Mouse (Mus musculus) ovary, postnatal 14 days (tissue): ENCODE measurements at regions not wholly inside any gene's neighbourhood (a gene's known extent, or its start where the extent isn't known, plus 50 kb on each side); places are given as distances from the start of the nearest gene placed in this dataset.

Source experiments
- DNase-seq: peaks from one replicate; pipeline ENCODE4 v3.0.0; 2022; ENCODE audit warnings: low spot score

GRCm38 (mm10) chr2:123267036-123267435 is 502.0 kb downstream of the Sqor start:
- no peak for DNase-seq

GRCm38 (mm10) chr2:123274866-123275735 is 510.1 kb downstream of the Sqor start:
- no peak for DNase-seq

DNA sequence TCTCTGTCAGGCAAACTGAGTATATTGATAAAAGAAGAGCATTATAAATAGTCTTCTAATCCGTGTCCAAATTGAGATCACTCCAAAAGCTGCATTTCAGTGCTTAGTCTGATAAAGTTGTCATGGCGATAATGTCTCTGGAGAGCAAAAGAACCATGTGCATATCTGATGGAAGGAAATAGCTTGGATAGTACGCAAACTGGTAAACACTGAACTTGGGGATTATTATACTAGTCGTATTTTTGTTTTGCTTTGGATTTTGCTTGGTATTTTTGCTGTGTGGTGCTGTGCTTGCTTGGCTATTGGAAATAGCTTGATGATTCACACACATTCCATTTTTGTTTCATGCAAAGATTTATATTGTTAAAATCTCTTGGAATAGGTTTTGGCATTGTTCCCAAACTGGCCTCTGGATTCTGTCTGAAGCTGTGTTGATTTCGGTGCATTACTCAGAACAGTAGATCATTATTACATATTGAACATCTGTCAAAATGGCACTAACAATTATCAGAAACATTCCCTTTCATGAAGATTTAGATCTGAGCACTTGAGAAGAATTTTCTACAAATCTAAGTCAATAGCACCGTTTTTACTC is 510.8 kb downstream of the Sqor start:
- DNase-seq = no peak

DNA sequence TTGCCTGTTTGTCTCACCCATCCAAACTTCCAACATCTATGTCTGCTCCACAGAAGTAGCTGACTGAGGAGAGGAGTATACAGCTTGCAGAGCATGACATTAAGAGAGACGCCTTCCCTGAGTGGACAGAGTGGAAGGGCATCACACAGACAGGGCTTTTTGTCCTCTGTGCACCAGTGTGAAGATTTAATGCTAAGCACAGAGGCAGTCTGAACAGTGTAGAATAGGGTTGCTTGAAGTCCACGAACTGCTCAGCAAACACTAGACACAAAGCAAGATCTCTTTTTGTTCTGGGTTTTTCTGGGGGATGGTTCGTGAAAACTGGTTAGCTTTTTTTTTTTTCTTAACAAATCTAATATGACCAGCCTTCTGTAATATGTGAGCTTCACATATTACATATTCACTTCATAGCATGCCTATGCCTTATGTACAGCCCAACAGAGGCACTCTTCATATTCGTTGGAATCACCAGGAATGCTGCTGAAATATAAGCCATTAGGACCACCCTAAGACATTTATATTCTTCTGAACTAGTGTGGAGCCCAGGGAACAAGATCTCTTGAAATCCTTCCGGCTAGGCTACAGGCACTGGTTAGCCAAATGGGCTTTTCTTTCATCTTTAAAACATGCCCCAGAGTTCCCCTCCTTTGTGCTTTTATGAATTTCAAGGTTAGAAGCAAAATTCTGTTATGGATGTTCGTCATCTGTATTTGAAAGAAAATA is 546.7 kb downstream of the Sqor start:
- DNase-seq = no peak

DNA sequence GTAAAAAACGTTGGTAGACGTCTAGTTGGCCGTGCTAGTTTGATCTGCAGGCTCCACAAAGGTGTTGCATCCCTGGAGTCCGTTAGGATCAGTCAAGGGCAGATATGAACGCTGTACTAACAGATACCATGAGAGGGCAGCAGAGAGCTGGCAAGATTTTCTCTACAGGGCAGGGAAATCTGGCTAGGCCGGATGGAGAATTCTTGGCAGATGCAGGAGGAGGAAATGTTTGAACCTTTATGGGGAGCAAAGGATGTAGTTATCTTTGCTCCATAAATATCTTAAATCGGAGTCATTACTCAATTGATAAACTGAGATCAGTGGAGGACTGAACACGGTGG is 547.2 kb downstream of the Sqor start:
- peak; percentile 80 for DNase-seq

DNA sequence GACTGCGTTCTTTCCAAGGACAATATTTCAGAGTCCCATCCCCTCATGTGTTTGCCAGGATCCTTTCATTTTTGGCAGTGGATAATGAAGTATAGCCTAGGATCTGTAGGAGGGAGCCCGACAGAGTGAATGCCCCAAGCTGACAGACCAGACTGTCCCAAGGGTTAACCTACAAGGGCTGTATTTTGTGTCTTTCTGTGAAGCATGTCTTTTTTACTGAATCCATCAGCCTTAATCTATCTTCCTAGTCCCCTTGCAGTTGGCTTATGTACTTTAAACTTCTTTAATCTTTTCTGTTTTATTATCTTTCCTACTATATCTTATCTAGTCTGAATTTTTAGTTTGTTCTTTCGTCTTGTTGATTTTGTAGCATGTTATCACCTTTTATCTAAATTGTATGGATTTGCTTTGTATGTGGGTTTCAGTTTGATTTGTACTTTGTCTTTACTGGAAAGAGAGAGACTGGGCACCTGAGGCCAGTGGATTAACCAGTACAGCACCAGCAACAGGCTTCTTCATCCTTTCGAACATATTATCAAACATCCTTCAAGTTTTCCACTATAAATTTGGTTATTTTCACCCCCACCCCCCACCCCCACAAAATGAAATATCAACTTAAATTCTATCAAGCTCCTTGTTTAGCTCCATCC is 555.5 kb downstream of the Sqor start:
- DNase-seq = no peak

DNA sequence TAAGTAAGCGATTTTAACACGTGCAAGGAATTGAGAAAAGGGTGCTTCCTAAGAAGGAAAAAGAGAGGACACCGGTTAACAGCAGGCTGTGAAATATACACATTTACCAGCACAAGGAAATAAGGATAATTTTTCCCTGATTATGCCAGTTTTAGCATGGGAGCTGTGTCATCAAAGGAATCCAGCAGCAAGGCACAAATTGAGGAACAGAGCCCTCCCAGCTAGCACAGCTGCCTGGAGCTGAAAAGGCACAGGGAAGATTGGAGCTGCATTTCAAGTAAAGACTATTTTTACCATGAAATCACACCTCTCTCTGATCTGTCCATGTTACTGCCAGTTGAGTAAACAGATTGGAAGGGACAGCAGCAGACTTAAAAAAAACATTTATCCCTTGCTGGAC is 558.7 kb downstream of the Sqor start:
- DNase-seq = no peak

GRCm38 (mm10) chr2:123324896-123325295 is 559.9 kb downstream of the Sqor start:
- peak; percentile 2 for DNase-seq

GRCm38 (mm10) chr2:123349625-123350346 is 584.7 kb downstream of the Sqor start:
- no peak for DNase-seq

GRCm38 (mm10) chr2:123364204-123364603 is 599.2 kb downstream of the Sqor start:
- DNase-seq = no peak

GRCm38 (mm10) chr2:123366571-123366970 is 601.5 kb downstream of the Sqor start:
- DNase-seq = no peak

GRCm38 (mm10) chr2:123385622-123386418 is 620.8 kb downstream of the Sqor start:
- no peak for DNase-seq

DNA sequence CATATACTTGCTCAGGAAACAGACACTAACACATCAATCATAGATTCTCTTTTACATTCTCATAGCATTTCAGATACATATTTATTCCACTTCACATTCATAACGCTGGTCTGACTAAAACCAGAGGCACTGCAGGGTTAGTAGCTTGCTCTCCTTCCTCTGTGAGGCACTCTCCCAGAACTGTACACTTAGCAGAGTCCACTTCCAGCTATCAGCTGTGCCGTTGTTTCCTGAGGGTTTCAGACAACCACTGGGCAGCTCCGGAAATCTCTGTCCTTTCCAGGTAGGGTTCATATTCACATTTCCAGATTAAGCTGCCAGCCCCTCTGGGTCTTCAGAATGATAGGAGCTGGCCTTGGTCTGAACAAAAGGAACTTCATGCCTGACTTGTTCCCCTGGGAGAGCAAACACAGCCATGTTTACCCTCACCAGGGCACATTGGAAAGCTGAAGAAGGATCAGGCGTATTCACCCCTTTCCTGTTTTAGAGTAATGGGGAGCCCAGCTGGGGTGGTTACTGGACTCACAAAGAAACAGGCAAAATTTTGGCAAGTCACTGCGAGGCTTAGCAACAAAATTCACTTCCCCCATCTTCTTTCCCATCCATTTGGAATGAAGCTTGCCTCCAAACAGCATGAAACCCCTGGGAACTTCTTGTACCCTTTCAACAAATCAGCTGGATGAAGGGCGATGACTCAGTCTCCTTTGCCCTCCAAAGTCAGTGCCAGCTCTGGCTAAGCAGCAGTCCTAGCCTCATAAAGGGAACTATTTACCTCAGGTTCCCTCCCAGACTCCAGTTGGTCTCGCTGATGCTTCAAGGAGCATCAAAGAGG is 622.0 kb downstream of the Sqor start:
- no peak for DNase-seq

- no peak for DNase-seq
Measured at GRCm38 (mm10) chr2:123390981-123391380, 625.9 kb downstream of the Sqor start.

- no peak for DNase-seq
Measured at GRCm38 (mm10) chr2:123394296-123394695, 629.3 kb downstream of the Sqor start.

DNA sequence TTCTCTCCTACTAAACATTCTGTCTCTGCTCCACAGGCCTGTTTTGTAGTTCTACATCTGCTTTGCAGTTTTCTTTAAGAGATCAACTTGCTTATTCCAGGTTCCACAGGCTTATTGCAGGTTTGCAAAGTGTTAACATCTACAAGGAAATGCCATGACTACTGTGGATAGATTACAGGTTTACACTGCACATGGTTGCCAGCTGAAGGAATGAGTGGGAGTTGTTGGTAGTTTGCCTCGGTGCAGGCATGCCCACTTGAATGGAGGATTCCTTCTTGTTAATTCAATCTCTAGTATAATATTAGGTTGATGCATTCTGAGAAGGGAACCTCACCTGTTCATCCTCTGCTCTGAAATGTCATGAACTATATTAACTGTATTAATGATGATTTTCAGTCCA is 632.5 kb downstream of the Sqor start:
- no peak for DNase-seq

GRCm38 (mm10) chr2:123401064-123401463 is 636.0 kb downstream of the Sqor start:
- DNase-seq = no peak

DNA sequence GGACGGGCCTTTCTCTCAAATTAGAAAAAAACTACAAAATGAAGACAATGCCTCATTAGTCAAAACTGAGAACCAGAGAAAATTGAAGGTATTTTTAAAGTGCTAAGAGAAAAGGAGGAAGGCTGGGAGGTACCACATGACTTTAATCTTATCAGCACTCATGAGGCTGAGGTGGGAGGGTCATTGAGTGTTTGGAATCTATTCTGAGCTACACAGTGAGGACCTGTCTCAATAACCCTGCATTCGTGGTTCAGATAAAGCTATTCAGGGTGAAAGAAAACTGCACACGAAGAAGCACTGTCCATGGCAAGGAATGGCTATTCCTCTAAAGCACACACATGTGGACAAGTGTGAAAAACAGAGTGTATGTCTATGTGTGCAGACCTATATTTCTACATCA is 644.0 kb downstream of the Sqor start:
- no peak for DNase-seq

DNA sequence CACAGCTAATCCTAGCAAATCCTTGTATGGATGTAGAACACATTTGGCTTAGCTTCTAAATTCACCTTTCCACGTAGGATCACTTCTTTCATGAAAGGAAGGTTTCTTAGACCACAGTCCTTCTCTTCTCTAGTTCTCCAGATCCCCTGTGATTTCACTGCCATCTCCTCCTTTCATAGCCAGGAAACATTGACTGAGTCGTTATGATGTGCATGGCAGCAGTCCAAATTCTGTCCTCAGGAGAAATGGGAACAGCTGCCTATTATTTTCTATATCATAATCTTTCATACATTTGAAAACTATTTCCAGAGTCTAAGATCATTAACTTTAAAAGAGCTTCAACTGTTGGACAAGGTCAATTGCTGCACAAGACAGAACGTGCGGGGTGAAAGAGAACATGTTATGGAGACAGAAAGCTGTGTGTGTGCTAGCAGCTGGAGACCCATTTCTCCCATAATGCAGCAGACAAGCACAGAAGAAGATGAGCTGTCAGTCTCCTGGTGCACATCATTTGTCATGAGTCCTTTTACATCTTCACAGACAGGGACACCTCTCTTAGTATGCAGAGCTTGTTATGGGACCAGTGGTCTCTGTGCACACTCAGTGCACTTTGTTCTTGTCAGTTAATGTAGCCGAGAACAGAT is 631.6 kb upstream of the Sema6d start:
- no peak for DNase-seq

DNA sequence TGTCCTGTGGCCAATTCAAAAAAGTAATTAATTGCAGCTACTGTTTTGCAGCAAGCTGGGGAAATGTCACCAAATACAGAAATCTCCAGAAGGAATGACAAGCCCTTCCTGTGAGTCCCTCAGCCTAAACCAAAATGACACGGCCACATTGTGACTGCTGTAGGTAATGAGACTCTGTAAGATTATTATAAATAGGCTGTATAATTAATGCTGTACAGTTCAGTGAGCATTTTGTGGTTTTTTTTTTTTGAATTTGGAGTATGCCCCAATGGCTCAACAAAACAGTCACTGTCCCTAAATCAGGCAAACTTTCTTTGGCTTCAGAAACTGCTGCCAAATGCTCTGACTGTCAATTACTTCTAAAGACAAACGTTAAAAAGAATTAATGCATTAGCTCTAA is 615.9 kb upstream of the Sema6d start:
- DNase-seq = no peak
